Mouse (Mus musculus): ENCODE data around the gene Mzt1.

The Mzt1 gene

GRCm38 (mm10) chr14:99010920-99011313, 35.0 kb downstream of the Mzt1 start:
- DNase-seq (ENCODE audit: low spot score) = no peak

GRCm38 (mm10) chr14:99010224-99010919, 35.6 kb downstream of the Mzt1 start:
- no peak for DNase-seq (ENCODE audit: low spot score)

GRCm38 (mm10) chr14:98994218-98994617, 51.7 kb downstream of the Mzt1 start, which contains the start of gene Rpl36a-ps1:
Gene Rpl36a-ps1 (minus strand): TSS chr14:98994318.
- no peak for DNase-seq (ENCODE audit: low spot score)

- DNase-seq (ENCODE audit: low spot score) = no peak
These were observed 53.5 kb downstream of the Mzt1 start for GRCm38 (mm10) chr14:98992482-98992881.

GRCm38 (mm10) chr14:98990636-98991035, 55.3 kb downstream of the Mzt1 start:
- no peak for DNase-seq (ENCODE audit: low spot score)

- no peak for DNase-seq (ENCODE audit: low spot score)
These were observed 56.1 kb downstream of the Mzt1 start for GRCm38 (mm10) chr14:98989818-98990217.
